Mouse (Mus musculus) spleen, adult 2 months (tissue): Measurements from ENCODE around the gene Nup93.

ENCODE experiments used
- CTCF ChIP-seq: fragments of 200-500 bp; IDR thresholded peaks from 2 replicates; pipeline ENCODE4 v1.5.1; 2011; ENCODE audit warnings: mild to moderate bottlenecking, inconsistent platforms; ENCODE audit not compliant: insufficient read depth, insufficient read length, insufficient replicate concordance; ENCODE audit errors: extremely low read depth
- POLR2A ChIP-seq: fragments of 200-500 bp; IDR thresholded peaks from 2 replicates; pipeline ENCODE4 v1.6.1; 2011; ENCODE audit warnings: low read depth, low read length, inconsistent platforms

GRCm38 (mm10) chr8:94213819-94214218, 545 bp upstream of the Nup93 start:
- TF ChIP-seq CTCF (no peak), POLR2A (no peak)
